ENCODE assay signal across 8 mouse cellular contexts in the genomic region with DNA sequence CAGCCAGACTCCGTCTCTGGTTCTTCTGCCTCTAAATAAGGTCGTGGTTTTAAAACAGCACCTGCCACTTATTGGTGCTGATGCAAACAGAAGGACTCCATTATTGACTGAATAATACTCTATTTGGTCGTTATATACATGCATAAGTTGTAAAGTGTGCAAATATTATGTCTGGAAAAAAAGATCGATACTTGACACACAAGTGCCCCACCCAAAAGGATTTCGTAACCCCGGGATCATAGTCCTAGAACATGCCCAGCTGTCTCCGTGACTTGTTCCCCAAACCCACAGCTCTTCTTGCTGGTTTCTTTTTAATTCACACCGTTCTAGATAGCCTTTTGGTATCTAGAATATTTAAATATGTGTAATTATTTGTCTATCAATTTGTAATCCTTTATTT. TPM values are rescaled to one million over a fixed set of nuclear protein-coding genes. Genes with fewer than 3 reads are reported as not detected.
DNase-seq lines count a peak whose midpoint lies in the region; ATAC-seq and TF ChIP-seq lines count a peak whose summit lies in the region.

No protein-coding gene starts in this region.

- no peaks in the 10 kb centered on the region for H3K9me3 ChIP-seq in heart, embryonic 13.5 days
- no peaks in the 10 kb centered on the region for H3K9me3 ChIP-seq in liver, embryonic 12.5 days (replicated peaks)
- no peaks in the 10 kb centered on the region for H3K9me3 ChIP-seq in stomach, embryonic 16.5 days (replicated peaks; ENCODE audit: control insufficient read depth, low read length)

- peak overlapping the region; percentile 69 for H3K9ac ChIP-seq in heart, embryonic 13.5 days
- no peak overlapping the region for H3K9ac ChIP-seq in liver, embryonic 12.5 days
- H3K9ac ChIP-seq in stomach, embryonic 16.5 days (ENCODE audit: low read length) = peak overlapping the region; percentile 56

- WGBS in heart, embryonic 13.5 days = 69% methylated on average over 8 of the region's 8 CpGs
- WGBS in liver, embryonic 12.5 days (ENCODE audit: insufficient replicate concordance) = 56% methylated on average over 8 of the region's 8 CpGs
- WGBS in stomach, embryonic 16.5 days = 48% methylated on average over 8 of the region's 8 CpGs

- H3K27me3 ChIP-seq in testis, adult 2 months (ENCODE audit: control insufficient read depth, insufficient read depth, low read length) = no peaks in the 10 kb centered on the region
- H3K27me3 ChIP-seq in heart, embryonic 13.5 days (replicated peaks) = no peaks in the 10 kb centered on the region
- no peaks in the 10 kb centered on the region for H3K27me3 ChIP-seq in liver, embryonic 12.5 days (replicated peaks)
- H3K27me3 ChIP-seq in stomach, embryonic 16.5 days (ENCODE audit: control insufficient read depth, insufficient read depth, low read length) = no peaks in the 10 kb centered on the region

- no peak for ATAC-seq in heart, embryonic 13.5 days (ENCODE audit: extremely low read depth, insufficient number of reproducible peaks, low FRiP score, low TSS enrichment)
- ATAC-seq in liver, embryonic 12.5 days = no peak
- no peak for ATAC-seq in stomach, embryonic 16.5 days (ENCODE audit: insufficient read depth, low FRiP score)

- H3K4me1 ChIP-seq in testis, adult 2 months (ENCODE audit: control insufficient read depth, insufficient read depth, low read length) = peaks cover 12% of the 10 kb centered on the region
- peaks cover 29% of the 10 kb centered on the region for H3K4me1 ChIP-seq in heart, embryonic 13.5 days
- H3K4me1 ChIP-seq in liver, embryonic 12.5 days = peaks cover 19% of the 10 kb centered on the region
- H3K4me1 ChIP-seq in stomach, embryonic 16.5 days (ENCODE audit: control insufficient read depth, insufficient read depth, low read length) = peaks cover 17% of the 10 kb centered on the region

- peak overlapping the region; percentile 94 for H3K4me2 ChIP-seq in heart, embryonic 13.5 days
- peak overlapping the region; percentile 86 for H3K4me2 ChIP-seq in liver, embryonic 12.5 days
- peak overlapping the region; percentile 58 for H3K4me2 ChIP-seq in stomach, embryonic 16.5 days (ENCODE audit: low read depth, low read length)

- H3K4me3 ChIP-seq in testis, adult 2 months (ENCODE audit: control insufficient read depth, low read depth, low read length) = peak overlapping the region; percentile 94
- peak overlapping the region; percentile 88 for H3K4me3 ChIP-seq in heart, embryonic 13.5 days
- H3K4me3 ChIP-seq in liver, embryonic 12.5 days = peak overlapping the region; percentile 66; the same call in 1 of the 2 replicates
- peak overlapping the region; percentile 92 for H3K4me3 ChIP-seq in stomach, embryonic 16.5 days (replicated peaks; ENCODE audit: low read length)

- no peak for TF ChIP-seq CTCF in testis, adult 2 months (IDR thresholded peaks at IDR 0.05; ENCODE audit: control insufficient read depth, insufficient read depth, insufficient replicate concordance, low read depth, low read length)

- H3K36me3 ChIP-seq in testis, adult 2 months (ENCODE audit: control insufficient read depth, insufficient read depth, low read length) = no peaks in the 10 kb centered on the region
- H3K36me3 ChIP-seq in heart, embryonic 13.5 days = peaks cover under 1% of the 10 kb centered on the region
- H3K36me3 ChIP-seq in liver, embryonic 12.5 days = no peaks in the 10 kb centered on the region
- H3K36me3 ChIP-seq in stomach, embryonic 16.5 days (ENCODE audit: control insufficient read depth, insufficient read depth, low read length) = no peaks in the 10 kb centered on the region

- TF ChIP-seq POLR2A in testis, adult 2 months (IDR thresholded peaks at IDR 0.05; ENCODE audit: control insufficient read depth, low read depth, low read length) = no peak

- no peak for DNase-seq in testis, postnatal 10 days (ENCODE audit: low spot score)
- no peak for DNase-seq in layer of hippocampus, adult 8-10 months (ENCODE audit: low spot score in 2 of 2)
- no peak for DNase-seq in gastrocnemius, postnatal 4 days (ENCODE audit: low spot score in 2 of 2)
- DNase-seq in cerebellum, adult 11-12 months = no peak

- H3K27ac ChIP-seq in testis, adult 2 months (ENCODE audit: control insufficient read depth, insufficient read depth, low read depth, low read length) = no peak overlapping the region; the same call in 1 of the 2 replicates
- H3K27ac ChIP-seq in heart, embryonic 13.5 days (replicated peaks) = no peak overlapping the region; the same call in 1 of the 2 replicates
- H3K27ac ChIP-seq in liver, embryonic 12.5 days = no peak overlapping the region
- peak overlapping the region; percentile 87 for H3K27ac ChIP-seq in stomach, embryonic 16.5 days (ENCODE audit: low read length)

RNA-seq across cellular contexts. Expression of a gene that starts 0.9 kb away (rescaled TPM):
- polyA plus RNA-seq in testis, adult 2 months (2012; rRNA removed) = 3.1 and 4.1 TPM in 2 replicates
- polyA plus RNA-seq in heart, embryonic 13.5 days (2015; fragmentation: Nextera tagmentation; extraction: Ambion mirVana) = 12.5 and 13.6 TPM in 2 replicates
- 5.1 and 5.7 TPM in 2 replicates for polyA plus RNA-seq in liver, embryonic 12.5 days (2016; fragmentation: Nextera tagmentation; extraction: Ambion mirVana)
- 20.3 and 21.4 TPM in 2 replicates for polyA plus RNA-seq in stomach, embryonic 16.5 days (2015; fragmentation: Nextera tagmentation; extraction: Ambion mirVana)
- total RNA-seq in layer of hippocampus, adult 8-10 months (2022) = 10 to 100 TPM in 3 of 4 experiments, 1 to 10 TPM in 1; 9.7 to 15.0 (median 11.7) TPM
- 10 to 100 TPM; 15.6 to 15.9 TPM for total RNA-seq in gastrocnemius, postnatal 4 days (2021)
